Mouse (Mus musculus) adrenal gland, postnatal 10 days (tissue): ENCODE measurements around the gene Cadps2. TPM values are rescaled to one million over a fixed set of nuclear protein-coding genes. Genes with fewer than 3 reads are reported as not detected.

Experiments used
- DNase-seq: peaks from one replicate; pipeline ENCODE4 v3.0.0; 2021; ENCODE audit warnings: mixed read lengths
- total RNA-seq, 2 experiments: library from RNA; stranded (reverse); gene quantifications; 2 replicates each; pipeline ENCODE4 v1.2.3; 2021

The Cadps2 gene
- total RNA-seq, 2 experiments from 2014 or later = 3.5 to 4.8 TPM

DNA sequence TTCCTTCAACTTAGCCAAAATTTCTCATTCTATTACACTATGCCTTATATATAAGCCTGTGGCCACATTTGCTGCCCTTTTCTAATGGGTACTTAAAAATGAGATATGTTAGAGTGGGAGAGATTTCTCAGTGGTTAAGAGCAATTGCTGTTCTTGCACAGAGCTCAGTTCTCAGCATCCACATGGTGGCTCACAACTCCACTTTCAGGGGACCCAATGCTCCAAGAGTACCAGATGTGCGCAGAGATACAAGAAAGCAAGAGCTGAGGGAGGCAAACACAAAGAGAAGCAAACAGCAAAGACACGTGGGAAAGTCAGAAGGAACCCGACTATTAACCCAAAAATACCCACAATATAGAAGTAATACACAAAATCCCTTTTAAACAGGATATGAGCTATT, 77.0 kb downstream of the Cadps2 start:
- no peak for DNase-seq

DNA sequence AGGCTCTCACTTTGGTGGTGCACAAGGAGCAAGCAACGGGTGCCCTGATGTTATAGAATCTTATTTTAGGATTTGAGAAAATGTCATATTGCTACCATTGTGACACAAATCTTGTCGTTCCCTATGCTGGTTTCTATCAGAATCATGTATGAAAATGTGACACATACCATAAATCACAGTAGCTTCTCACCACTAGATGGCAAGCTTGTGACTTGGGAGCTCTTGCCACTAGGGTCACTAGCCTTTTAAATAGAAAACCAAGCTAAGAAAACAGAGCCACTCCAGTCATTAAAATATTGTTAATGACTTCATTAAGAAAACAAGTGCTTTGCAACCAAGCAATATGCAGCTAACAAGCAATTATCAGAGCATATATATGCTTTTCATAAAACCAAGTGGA, 81.0 kb downstream of the Cadps2 start:
- DNase-seq = peak; percentile 5

DNA sequence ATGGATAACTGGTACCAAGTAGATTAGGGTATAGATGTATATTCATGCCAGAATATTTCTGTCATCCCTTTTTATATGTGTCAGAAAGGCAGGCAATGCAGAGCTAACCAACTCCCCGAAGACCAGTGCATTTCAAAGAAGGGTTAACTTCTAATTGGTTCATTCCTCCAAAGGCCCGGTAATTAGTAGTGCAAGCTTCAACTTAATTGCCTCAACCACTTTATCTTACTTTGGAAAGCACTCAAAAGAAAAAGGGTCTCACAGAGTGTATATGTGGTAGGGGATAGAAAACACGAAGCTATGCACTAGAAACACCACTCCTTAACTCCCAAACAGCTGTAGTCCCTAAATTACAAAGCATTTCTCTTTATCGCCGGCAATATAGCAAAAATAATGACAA, 90.4 kb downstream of the Cadps2 start:
- DNase-seq = no peak

DNA sequence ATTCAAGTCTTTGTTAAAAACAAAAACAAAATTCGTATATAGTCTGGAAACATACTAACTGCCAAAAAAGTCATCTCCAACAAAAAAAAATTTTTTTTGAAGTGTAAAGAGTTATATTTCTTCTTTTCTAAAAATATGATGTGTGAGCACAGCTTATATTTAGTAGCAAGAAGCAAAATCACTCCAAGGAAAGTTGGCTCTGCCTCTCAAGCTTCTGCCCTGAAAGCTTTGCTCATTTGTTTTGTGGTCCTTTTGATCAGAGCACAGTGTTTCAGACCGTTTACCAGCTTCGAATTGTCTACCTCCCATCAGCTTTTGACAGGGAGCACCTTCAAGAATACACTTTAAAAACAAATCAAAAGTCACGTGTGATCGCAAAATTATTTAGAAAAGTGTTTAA, 99.2 kb downstream of the Cadps2 start:
- DNase-seq = no peak

DNA sequence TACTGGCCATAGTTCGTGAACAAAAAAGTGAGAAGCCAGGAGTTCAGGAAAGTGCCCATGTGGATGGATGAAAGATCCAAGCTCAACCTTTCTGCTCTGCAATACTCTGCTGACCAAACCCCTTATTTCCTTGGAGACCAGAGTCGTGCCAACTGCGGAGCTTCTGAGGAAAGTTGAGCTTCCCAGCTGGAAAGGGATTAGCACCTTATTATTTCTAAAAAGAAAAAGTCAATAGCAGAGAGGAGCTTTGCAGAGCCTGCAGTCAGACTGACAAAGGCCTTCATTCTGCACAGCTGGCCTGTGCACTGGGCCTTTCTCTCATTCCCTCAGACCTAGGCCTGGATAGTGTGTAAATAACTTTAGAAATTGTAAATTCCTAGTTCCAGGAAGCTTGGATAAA, 106.5 kb downstream of the Cadps2 start:
- DNase-seq = no peak

DNA sequence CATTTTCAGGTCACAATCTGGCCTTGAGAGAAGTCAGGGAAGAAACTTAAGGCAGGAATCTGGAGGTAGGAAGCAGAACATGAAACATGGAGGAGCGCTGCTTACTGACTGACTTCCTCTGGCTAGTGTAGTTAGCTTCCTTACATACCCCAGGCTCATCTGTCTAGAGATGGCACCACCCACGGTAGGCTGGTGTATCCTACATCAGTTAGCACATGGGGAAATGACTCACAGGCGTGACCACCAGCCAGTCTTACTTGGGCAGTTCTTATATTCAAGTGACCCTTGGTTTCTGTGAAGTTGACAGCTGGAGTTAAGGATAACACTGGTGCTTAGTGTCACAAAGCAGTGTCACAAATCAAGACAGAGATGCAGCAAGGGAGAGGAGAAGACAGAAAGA, 110.6 kb downstream of the Cadps2 start:
- DNase-seq = no peak

DNA sequence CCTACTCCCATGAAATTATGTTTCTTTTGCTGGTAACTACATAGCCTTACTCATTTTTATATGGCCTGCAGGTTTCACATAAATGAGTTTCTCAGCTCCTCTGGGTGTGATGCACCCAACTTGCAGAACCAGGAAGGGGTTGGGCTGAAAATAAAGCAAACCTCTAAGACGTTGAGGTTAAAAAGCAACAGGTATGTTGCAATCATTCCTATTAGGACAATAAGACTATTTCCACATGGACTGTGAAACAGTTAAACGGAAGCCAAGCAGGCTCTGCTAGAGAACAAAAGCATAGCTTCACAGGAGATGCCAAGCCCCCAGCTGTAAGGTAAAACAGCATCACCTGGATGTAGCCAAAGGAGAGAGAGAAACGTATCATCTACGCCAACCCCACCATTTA, 115.5 kb downstream of the Cadps2 start:
- DNase-seq = no peak

DNA sequence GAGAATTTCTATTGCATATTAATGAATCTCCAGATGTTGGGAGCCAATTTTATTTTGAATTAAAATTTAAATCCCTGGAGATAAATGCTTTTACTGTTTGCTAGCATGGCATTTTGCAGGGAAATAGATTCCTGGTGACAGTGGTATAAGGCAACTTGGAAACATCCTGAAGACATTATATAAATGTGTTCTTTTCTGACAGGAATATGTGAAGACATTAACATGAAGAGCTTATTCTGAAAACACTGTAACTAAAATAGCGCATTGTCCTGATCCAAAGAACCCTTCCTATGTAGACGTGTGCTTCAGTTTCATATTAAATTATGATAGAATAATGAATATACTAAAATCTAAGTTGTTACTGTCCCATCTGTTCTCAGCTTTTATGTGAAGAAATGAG, 118.8 kb downstream of the Cadps2 start:
- DNase-seq = no peak

DNA sequence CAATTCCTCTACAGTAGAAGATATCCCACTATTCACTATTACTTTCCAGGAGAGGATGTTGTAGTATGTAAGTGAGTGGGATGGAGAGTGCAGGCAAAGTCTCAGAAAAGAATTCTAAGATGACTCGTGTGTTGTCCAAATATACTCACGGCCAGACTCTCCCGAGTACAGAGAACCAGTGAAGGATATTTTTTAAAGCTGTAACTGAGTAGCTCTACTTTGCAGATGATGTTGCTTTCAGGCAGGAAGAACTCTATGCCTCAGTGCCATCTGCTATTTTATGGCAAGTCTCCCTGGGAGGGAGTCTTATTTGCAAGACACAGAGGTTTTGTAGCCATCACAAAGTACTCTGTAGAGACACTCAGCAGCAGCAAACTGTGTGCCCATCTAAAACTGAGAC, 131.7 kb downstream of the Cadps2 start:
- DNase-seq = no peak

DNA sequence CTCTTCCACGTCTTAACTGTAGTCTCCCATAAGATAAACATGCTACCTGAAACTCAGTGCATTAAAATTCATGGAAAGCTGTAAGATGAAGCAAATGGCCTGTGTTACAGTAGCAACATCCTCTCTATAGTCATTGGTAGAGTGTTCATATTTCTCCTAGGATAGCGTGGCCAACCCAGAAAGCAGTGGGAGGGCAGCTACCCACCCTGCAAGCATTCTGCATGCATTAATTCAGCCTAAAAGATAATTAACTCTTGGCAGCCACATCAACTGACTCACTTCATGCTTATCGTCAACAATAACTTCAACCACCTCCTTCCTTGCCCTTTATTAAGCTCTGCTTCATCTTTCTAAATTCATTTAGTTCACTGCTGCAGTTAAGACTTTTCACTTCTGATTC, 138.3 kb downstream of the Cadps2 start:
- no peak for DNase-seq

DNA sequence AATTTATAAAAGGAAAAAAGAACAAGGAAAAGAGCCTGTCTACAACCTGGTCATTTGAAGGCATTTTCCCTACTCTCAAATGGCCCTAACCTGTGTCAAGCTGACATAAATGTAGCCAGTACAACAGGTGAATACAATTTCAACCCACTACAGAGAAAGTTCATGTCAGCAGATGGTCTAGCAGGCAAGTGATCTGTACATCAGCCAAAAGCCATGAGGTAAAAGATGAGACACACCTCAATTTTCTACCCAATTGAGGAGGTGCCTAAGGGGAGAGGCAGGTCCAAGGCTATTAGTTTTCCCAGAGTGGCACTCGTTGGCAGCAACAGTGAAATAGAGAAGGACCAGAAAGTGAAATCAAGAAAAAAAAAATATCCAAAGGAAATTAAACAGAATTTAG, 161.0 kb downstream of the Cadps2 start:
- no peak for DNase-seq

DNA sequence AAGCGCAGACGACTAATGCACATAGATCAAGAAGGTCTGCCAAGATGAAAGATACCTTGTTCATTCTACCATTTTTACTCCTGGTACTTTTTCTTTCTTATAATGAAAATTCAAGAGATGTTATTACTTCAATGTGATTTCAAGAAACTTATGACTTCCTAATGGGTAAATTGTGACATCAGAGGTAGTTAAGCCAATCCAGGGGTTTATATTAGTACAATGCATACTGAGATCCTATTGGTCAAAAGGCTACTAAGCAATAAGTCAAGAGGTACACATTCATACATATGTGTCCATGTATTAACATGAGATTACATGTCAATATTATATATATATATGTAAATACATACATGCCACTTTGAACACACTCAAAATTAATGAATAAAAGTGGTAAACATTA, 184.2 kb downstream of the Cadps2 start, which contains the start of gene Rnf148:
Gene Rnf148 (minus strand): TSS at position 101 of the 400 bp plus-strand sequence.
- no peak for DNase-seq

DNA sequence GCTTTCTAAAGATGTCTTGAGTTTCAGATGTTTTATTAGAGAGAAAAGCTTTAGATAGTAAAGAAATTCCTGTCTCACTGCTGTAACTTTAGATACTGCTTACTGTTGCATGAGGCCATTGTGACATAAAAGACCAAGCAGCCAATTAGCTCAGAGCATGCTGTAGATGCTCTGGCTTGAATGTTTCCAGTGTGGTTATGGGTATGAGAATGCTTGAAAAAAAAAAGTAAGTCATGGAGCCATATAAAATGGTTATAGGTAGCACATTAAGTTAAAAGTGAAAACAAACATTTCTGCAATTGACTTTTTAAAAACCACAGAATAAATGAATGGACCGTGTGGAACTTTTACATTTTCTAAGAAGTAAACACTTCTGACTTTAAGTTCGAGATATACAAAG, 189.0 kb downstream of the Cadps2 start, which contains the start of gene Rnf133:
Gene Rnf133 (minus strand): TSS at position 101 of the 400 bp plus-strand sequence.
- no peak for DNase-seq

DNA sequence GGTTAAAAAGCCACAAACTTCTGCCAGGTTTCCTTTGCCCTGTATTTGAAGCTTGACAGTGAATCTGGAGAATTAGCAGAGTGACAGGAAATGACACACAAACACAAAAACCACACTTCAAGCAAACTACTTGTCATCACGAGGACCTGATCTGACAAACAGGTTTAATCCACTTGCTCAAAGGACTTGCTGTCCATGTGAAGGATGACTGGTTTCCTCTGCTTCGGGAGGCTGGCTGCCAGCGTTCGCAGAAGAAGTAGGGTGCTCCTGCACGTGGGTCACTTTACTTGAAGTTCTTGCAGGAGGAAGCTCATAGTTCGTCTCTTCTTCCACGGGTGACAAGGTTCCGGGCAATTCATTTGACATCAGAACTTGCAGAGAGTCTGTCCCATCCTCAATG, 190.5 kb downstream of the Cadps2 start:
- DNase-seq = no peak

DNA sequence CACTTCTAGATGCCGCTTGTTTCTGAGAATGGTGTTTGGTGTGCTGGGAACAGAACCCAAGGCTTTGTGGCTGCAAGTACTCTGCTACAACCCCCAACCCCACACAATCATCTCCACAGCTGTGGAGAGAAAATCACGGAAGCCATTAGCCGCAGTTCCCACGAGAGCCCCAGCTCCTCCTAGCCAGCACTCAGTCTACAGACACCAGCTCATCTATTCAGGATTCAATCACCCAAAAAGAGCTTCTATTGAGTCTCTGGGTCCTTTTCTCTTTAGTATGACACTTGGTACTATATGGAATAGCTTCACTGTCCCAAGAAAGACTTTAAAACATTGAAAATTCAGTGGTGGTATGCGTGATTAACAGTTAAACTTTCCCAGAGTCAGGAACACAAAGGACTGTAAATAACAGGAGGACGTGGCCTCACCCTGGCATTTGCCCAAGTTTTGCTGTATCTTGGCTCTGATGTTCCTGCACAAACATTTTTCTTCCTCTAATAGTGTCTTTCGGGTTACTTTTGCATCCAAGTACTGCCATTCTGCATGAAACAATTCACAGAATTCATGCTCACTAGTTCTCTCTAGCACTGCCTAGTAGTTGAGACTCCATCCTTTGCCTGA, 191.5 kb downstream of the Cadps2 start:
- DNase-seq = peak; percentile 56

DNA sequence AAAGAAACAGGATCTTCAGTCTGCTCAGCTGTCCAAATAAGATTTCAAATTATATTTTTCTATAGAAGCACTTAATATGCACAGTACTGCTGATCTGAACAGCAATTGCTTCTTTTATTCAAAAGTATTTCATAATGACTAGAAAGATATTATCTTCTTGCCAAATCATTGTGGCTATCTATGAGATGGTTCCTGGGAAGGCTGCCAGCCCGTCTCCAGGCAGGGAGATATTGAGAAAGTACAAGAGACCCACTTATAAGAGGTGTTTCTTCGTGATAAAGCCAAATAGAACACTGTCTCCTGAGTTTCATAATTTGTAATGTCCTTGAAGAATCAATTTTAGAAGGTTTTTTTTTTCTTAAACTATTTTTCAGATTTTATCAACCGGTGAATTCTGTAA, 202.1 kb downstream of the Cadps2 start:
- DNase-seq = peak; percentile 58

DNA sequence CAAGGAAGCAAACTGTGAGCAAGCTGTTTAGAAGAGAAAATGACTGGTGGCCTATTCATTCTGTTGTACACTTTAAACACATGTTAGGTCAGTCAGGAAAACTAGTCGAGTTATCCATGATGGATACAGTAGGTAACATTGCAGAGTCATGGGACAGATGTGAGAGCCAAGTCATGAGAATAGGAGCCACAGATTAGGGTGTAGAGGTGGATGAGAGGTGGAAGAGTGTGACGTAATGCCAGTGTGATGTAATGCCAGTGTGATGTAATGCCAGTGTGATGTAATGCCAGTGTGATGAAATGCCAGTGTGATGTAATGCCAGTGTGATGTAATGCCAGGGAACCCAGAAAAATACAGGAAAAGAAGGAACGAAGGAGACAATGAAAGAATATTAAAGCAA, 204.0 kb downstream of the Cadps2 start:
- DNase-seq = no peak

DNA sequence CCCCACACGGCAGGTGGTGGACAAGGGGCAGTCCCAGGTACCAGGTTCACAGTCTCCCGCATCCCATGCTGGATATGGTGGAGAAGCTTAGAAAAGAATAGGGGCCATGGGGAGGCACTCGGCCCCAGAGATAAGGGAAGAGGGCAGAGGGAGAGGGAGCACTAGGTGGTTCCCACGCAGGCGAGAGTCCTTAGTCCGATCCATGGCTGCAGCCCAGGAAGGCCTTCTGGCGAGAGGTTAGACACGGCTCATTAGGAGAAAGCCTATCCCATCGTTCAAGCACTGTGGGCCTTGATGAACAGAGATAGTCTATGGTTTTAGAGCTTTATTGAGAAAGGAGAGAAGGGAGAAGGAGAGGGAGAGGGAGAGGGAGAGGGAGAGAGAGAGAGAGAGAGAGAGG, 205.2 kb downstream of the Cadps2 start:
- no peak for DNase-seq

DNA sequence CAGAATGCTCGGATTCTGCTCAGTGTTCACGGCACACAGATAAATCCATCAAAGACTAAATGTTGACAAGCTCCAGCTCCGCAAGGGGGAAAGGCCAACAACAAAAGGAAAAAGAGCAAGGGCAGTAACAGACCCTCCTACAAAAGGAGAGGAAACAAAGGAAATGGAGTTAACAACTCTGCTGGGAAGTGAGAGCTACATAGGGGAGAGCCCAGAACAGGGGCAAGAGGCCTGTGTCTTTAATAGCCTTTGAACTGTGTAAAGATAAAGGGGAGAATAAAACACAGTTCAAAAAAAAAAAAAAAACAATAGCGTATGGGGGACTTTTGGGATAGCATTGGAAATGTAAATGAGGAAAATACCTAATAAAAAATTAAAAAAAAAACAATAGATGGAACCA, 208.8 kb downstream of the Cadps2 start:
- no peak for DNase-seq

DNA sequence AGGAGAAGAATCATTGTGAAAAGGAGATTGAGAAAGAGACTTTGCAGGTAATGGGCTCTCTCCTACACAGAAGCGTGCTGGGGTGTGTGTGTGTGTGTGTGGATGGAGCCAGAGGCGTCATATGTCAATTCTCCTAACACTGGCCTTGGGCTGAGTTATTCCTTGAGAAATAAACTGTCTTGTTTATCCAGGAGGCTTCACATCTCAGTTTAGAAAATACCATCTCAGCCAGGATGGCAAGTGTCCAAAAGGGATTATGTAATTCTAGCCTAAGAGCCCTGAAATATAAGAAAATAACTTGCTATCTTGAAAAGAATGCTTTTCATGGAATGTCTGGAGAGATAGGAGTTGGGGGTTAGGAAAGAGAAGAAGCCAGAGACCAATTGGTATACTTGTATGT, 264.1 kb downstream of the Cadps2 start:
- DNase-seq = no peak

DNA sequence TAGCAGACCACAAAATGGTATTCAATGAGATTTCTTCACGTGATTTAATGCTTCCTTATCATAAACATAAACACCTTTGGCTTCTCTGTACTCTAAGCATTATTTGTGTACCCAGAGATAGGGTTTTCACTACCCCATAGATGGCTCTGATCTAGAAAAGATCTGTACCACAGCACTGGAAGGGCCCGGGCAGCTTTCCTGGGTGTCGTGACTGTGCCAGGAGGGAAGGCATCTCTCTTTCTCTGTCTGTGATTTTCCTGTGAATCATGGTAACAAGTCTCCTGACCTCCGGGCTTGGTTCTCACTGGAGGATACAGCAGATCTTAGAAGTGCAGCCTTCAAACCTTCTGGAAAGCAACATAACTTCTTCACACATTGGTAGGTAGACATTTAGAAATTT, 265.5 kb downstream of the Cadps2 start:
- DNase-seq = no peak

DNA sequence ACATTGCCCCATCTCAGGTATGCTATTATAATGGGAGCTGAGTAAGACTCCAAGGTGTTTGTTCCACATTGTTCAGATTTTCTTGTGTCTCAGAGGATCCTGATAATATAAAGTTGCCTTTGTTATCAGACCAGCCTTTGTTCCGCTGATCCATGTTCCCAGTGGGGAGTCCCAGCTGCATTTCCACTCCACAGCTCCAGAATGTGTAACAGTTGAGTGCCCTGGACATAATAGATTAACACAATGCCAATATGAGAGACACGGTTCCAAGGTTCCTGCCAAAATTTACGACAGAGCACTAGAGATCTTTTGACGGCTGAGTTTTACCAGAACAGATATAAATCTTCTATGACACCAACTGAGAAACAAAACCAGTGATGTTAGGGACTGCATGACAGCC, 266.8 kb downstream of the Cadps2 start:
- no peak for DNase-seq

DNA sequence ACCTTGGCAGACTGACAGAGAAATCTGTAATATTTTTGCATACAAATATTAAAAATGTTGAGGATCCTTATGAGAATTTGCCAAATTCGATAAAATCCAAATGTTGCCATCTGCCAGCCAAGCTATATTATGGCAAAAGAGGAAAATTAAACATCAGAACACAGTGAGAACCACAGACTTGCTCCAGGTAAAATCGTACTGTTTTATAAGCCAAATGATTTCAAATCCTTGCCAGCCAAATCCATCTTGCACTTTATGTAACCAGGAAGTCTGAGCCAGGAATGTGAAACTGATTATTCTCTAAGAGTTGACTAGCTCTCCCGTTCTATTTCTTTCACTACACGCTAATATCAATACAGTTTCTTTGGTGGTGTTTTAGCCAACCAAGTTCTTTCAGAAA, 269.5 kb downstream of the Cadps2 start:
- DNase-seq = no peak

DNA sequence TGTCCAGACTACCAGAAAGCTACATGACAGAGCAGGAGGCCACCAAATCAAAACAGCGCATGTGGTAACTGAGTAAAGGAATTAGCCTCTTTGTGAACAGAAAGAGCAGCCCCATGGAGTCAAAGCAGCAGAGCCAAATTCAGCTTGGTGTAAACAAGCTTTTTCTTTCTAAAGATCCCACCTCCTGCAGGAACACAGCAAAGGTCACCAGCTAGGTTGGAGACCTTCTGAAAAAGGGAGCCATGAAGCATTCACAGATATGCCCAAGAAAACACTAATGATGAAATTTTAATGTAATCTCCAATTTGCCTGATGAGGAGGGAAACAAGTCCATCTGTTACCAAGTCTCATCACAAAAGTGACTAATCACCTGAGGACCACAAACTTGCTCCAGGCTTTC, 270.5 kb downstream of the Cadps2 start:
- DNase-seq = no peak

DNA sequence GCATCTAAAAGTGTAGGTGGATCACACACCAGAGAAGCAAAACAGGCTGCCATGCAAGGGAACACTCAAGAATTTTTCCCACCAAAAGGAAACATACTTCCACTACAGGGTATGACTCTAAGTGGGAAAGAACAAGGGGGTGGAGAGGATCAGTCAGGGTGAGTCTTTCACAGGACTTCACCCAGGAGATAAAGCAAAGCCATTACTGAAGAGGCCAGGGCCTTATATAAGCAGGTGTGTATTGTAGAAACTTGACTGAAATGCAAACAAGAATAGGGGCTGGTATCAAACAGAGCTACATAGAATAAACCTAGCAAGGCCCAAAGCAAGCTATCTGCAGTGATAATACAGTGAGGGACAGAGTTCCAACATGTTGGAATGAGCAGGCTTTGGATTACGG, 271.6 kb downstream of the Cadps2 start:
- DNase-seq = no peak
